Comparison of ENCODE assay signal across 8 mouse cellular contexts in genomic region chrX:153037087-153037971, GRCm38 (mm10). TPM values are rescaled to one million over a fixed set of nuclear protein-coding genes. Genes with fewer than 3 reads are reported as not detected.
DNase-seq lines count a peak whose midpoint lies in the region; ATAC-seq and TF ChIP-seq lines count a peak whose summit lies in the region.

Gene Mageh1 (minus strand): TSS chrX:153037575.

- H3K9ac ChIP-seq in hindbrain, embryonic 11.5 days (ENCODE audit: low read depth, low read length), result peak within 1 kb of the TSS; percentile 77
- peak within 1 kb of the TSS; percentile 62 for H3K9ac ChIP-seq in lung, embryonic 14.5 days

- H3K4me1 ChIP-seq in hindbrain, embryonic 11.5 days (replicated peaks; ENCODE audit: control insufficient read depth, insufficient read depth, low read length), result no peaks in the 10 kb centered on the region
- no peaks in the 10 kb centered on the region for H3K4me1 ChIP-seq in lung, embryonic 14.5 days (ENCODE audit: insufficient read depth)

- WGBS in hindbrain, embryonic 11.5 days, result 8% methylated on average over 44 of the region's 49 CpGs
- WGBS in lung, embryonic 14.5 days, result 10% methylated on average over 49 of the region's 49 CpGs

- peak within 1 kb of the TSS; percentile 54 for H3K4me3 ChIP-seq in hindbrain, embryonic 11.5 days (ENCODE audit: low read depth, low read length)
- peak within 1 kb of the TSS; percentile 51 for H3K4me3 ChIP-seq in lung, embryonic 14.5 days (ENCODE audit: low read depth, low read length)

- DNase-seq in MN1 (ENCODE audit: low spot score), result peak; percentile 90
- peak; percentile 91 for DNase-seq in cerebellum, adult 9-11 months
- DNase-seq in frontal cortex, postnatal 14 days (ENCODE audit: low spot score in 2 of 2), result peak; percentile 74 to 76
- DNase-seq in hindbrain, embryonic 11.5 days (ENCODE audit: low spot score), result peak; percentile 85
- peak; percentile 46 for DNase-seq in layer of hippocampus, adult 9-10 months (ENCODE audit: low spot score)
- peak; percentile 87 for DNase-seq in lung, embryonic 14.5 days
- DNase-seq in ovary, postnatal 10 days (ENCODE audit: low spot score), result peak; percentile 30
- DNase-seq in thymus, postnatal 4 days, result peak; percentile 19

- TF ChIP-seq CTCF in lung, embryonic 14.5 days (IDR thresholded peaks at IDR 0.05; ENCODE audit: low read depth), result peak; percentile 23; the same call in 1 of the 2 replicates

- ATAC-seq in hindbrain, embryonic 11.5 days (ENCODE audit: low FRiP score), result peak; percentile 92
- peak; percentile 96 for ATAC-seq in lung, embryonic 14.5 days (ENCODE audit: insufficient read depth)

- peak within 1 kb of the TSS; percentile 46 for H3K4me2 ChIP-seq in hindbrain, embryonic 11.5 days (replicated peaks; ENCODE audit: low read depth, low read length)
- peak within 1 kb of the TSS; percentile 63 for H3K4me2 ChIP-seq in lung, embryonic 14.5 days

- peaks cover 7% of the 10 kb centered on the region for H3K27me3 ChIP-seq in hindbrain, embryonic 11.5 days (ENCODE audit: control insufficient read depth, insufficient read depth, low read length)
- no peaks in the 10 kb centered on the region for H3K27me3 ChIP-seq in lung, embryonic 14.5 days (ENCODE audit: insufficient read depth, low read length)

- peak within 1 kb of the TSS; percentile 91 for H3K27ac ChIP-seq in hindbrain, embryonic 11.5 days (ENCODE audit: low read depth, low read length)
- H3K27ac ChIP-seq in lung, embryonic 14.5 days (ENCODE audit: low read depth), result peak within 1 kb of the TSS; percentile 87

- H3K9me3 ChIP-seq in hindbrain, embryonic 11.5 days (ENCODE audit: control insufficient read depth, low read length), result no peaks in the 10 kb centered on the region
- H3K9me3 ChIP-seq in lung, embryonic 14.5 days (ENCODE audit: low read depth, low read length), result no peaks in the 10 kb centered on the region

- H3K36me3 ChIP-seq in hindbrain, embryonic 11.5 days (ENCODE audit: control insufficient read depth, insufficient read depth, low read length), result no peaks in the 10 kb centered on the region
- H3K36me3 ChIP-seq in lung, embryonic 14.5 days (ENCODE audit: insufficient read depth), result no peaks in the 10 kb centered on the region

RNA-seq across cellular contexts. Expression of gene Mageh1, which starts in this region (rescaled TPM):
- polyA plus RNA-seq in hindbrain, embryonic 11.5 days (2014; fragmentation: Nextera tagmentation; extraction: Ambion mirVana), result 75.6 and 96.6 TPM in 2 replicates
- 45.5 and 46.6 TPM in 2 replicates for polyA plus RNA-seq in lung, embryonic 14.5 days (2014; fragmentation: Nextera tagmentation; extraction: Ambion mirVana)

Comparison
In these comparisons a context has a peak if more than half of its experiments do, and no peak if none do; other contexts are left out.
1. Peak in every context shown above with its lines: DNase-seq, ATAC-seq, H3K4me3 ChIP-seq and H3K27ac ChIP-seq.
2. DNase-seq: peak in every context shown above with its lines; median percentile 91 in cerebellum, adult 9-11 months; 90 in MN1; 87 in lung, embryonic 14.5 days; 85 in hindbrain, embryonic 11.5 days; 75 in frontal cortex, postnatal 14 days; 46 in layer of hippocampus, adult 9-10 months; 30 in ovary, postnatal 10 days; 19 in thymus, postnatal 4 days.